9 mouse cellular contexts compared by ENCODE assay signal in the genomic region with DNA sequence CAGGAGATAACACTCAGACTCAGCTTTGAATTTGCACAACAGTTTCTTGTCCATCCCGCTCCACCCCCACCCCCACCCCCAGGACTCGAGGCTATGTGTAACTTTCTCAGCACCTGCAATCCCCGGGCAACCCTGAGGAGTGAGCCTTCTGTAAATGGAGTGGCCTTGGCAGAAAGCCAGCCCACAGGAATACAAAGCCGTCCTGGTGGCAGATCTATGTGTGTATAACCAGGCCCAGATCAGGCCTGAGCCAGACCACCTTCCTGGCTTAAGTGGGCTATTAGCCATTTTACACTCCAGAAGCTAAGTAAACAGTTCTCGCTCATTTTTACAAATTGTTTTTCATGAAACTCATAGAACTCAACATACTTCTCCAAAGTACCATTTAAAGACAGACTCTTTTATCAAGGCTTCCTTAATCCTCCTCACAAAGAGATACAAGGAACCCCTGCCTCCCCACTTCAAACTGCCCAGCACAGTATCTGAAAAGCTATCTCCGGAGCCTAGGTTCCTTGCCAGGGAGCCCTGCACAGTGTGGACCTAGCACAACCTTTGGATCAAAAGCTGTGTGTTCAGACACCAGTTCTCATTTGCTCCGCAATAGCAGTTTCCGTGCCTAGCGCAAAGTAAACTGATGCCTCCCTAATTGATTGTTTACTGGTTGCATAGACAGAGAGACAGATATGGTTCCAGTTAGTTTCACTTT. TPM values are rescaled to one million over a fixed set of nuclear protein-coding genes. Genes with fewer than 3 reads are reported as not detected.
DNase-seq lines count a peak whose midpoint lies in the region; TF ChIP-seq lines count a peak whose summit lies in the region.
"Had no signal": no experiment of that assay in that cellular context is flagged by ENCODE, and none has a peak within 500 bp of the region (broad histone marks: within the 10 kb centered on the region; RNA-seq: fewer than 3 reads in every experiment).

No protein-coding gene starts in this region.

- H3K27ac ChIP-seq in cortical plate, adult 2 months (ENCODE audit: insufficient read depth, low read length): 0 out of 2 replicates have a peak overlapping the region, but pooled peaks have one; percentile 73

- H3K27me3 ChIP-seq in E14TG2a.4 (ENCODE audit: insufficient read depth, low read length): no peaks in the 10 kb centered on the region
- H3K27me3 ChIP-seq: megakaryocyte, embryonic 14.5 days had no signal

- no peak for TF ChIP-seq POLR2A in cortical plate, adult 2 months (IDR thresholded peaks at IDR 0.05; ENCODE audit: extremely low read depth, insufficient read depth, low read length)

- no peaks in the 10 kb centered on the region for H3K9me3 ChIP-seq in E14TG2a.4 (ENCODE audit: low read length)
- H3K9me3 ChIP-seq: megakaryocyte, embryonic 14.5 days had no signal

- peak; percentile 14 for DNase-seq in gastrocnemius, postnatal 14 days
- DNase-seq in gastrocnemius, postnatal 4 days (ENCODE audit: low spot score in 2 of 2): no peak
- peak; percentile 46 for DNase-seq in kidney, adult 11 months
- DNase-seq in lung, postnatal 14 days: peak; percentile 66
- no peak for DNase-seq in layer of hippocampus, adult 18-20 months (ENCODE audit: low spot score in 2 of 2)
- DNase-seq in spleen, postnatal 14 days (ENCODE audit: low spot score in 2 of 2): no peak

- peak overlapping the region; percentile 95 for H3K4me3 ChIP-seq in E14TG2a.4 (replicated peaks; ENCODE audit: low read length)
- no peak overlapping the region for H3K4me3 ChIP-seq in cortical plate, adult 2 months (ENCODE audit: insufficient read depth, low read length)
- H3K4me3 ChIP-seq: megakaryocyte, embryonic 14.5 days had no signal

- intact Hi-C loops in gastrocnemius, postnatal 14 days (cut with DNase I; ENCODE audit: low total_unique reads): loop anchor here (5.0 kb wide), 1 partner anchor 40 kb away; no protein-coding TSS in a partner anchor

- peaks cover 88% of the 10 kb centered on the region for H3K4me1 ChIP-seq in E14TG2a.4 (replicated peaks; ENCODE audit: low read depth, low read length)
- H3K4me1 ChIP-seq in cortical plate, adult 2 months (ENCODE audit: control insufficient read depth, insufficient read depth, low read length): peaks cover 11% of the 10 kb centered on the region

- TF ChIP-seq CTCF in E14TG2a.4 (conservative IDR thresholded peaks at IDR 0.05; ENCODE audit: low read length): no peak
- TF ChIP-seq CTCF in cortical plate, adult 2 months (IDR thresholded peaks at IDR 0.05; ENCODE audit: extremely low read depth, insufficient read depth, low read length): no peak

- peaks cover 85% of the 10 kb centered on the region for H3K36me3 ChIP-seq in E14TG2a.4 (ENCODE audit: insufficient read depth, low read length)

RNA-seq across cellular contexts. Expression of a gene that starts 7.7 kb away (rescaled TPM):
- total RNA-seq in gastrocnemius, postnatal 14 days (2021): 1 to 10 TPM; 5.2 to 7.5 TPM
- 10 to 100 TPM; 16.8 to 19.5 TPM for total RNA-seq in gastrocnemius, postnatal 4 days (2021)
- polyA plus RNA-seq in cortical plate, adult 2 months (2012; rRNA removed): 10.4 and 11.0 TPM in 2 replicates
- 10 to 100 TPM; 13.2 to 15.8 TPM for total RNA-seq in layer of hippocampus, adult 18-20 months (2021)

RNA-seq across cellular contexts. Expression of a gene that starts 11.0 kb away (rescaled TPM):
- 1 to 10 TPM; 7.0 to 8.7 TPM for total RNA-seq in gastrocnemius, postnatal 14 days (2021)
- total RNA-seq in gastrocnemius, postnatal 4 days (2021): 10 to 100 TPM; 16.1 to 16.6 TPM
- 123 and 124 TPM in 2 replicates for polyA plus RNA-seq in cortical plate, adult 2 months (2012; rRNA removed)
- 10 to 100 TPM; 77.5 to 80.3 TPM for total RNA-seq in layer of hippocampus, adult 18-20 months (2021)

RNA-seq across cellular contexts. Expression of a gene that starts 37.8 kb away (rescaled TPM):
- total RNA-seq in gastrocnemius, postnatal 14 days (2021): 1 to 10 TPM; 3.1 to 5.8 TPM
- total RNA-seq in gastrocnemius, postnatal 4 days (2021): 1 to 10 TPM; 6.4 to 7.7 TPM
- 28.3 TPM in 2 replicates for polyA plus RNA-seq in cortical plate, adult 2 months (2012; rRNA removed)
- total RNA-seq in layer of hippocampus, adult 18-20 months (2021): 100 to 1,000 TPM; 113 to 122 TPM

RNA-seq across cellular contexts. Expression of a gene that starts 37.8 kb away (rescaled TPM):
- 10 to 100 TPM; 58.1 to 77.5 TPM for total RNA-seq in gastrocnemius, postnatal 14 days (2021)
- 100 to 1,000 TPM; 179 to 208 TPM for total RNA-seq in gastrocnemius, postnatal 4 days (2021)
- 27.4 and 34.0 TPM in 2 replicates for polyA plus RNA-seq in cortical plate, adult 2 months (2012; rRNA removed)
- 10 to 100 TPM; 10.1 to 15.5 TPM for total RNA-seq in layer of hippocampus, adult 18-20 months (2021)

Comparison
In these comparisons a context has a peak if more than half of its experiments do, and no peak if none do; other contexts are left out.
1. DNase-seq: peak in gastrocnemius, postnatal 14 days (single experiment), kidney, adult 11 months (single experiment) and lung, postnatal 14 days (single experiment); none in gastrocnemius, postnatal 4 days (0 of 2), layer of hippocampus, adult 18-20 months (0 of 2) and spleen, postnatal 14 days (0 of 2).
2. RNA of a gene that starts 11.0 kb away (total RNA-seq): 77.5 to 80.3 TPM in layer of hippocampus, adult 18-20 months; 16.1 to 16.6 TPM in gastrocnemius, postnatal 4 days and 7.0 to 8.7 TPM in gastrocnemius, postnatal 14 days; every median in the first group is over 4 times any median in the second.
3. RNA of a gene that starts 37.8 kb away (total RNA-seq): 113 to 122 TPM in layer of hippocampus, adult 18-20 months; 6.4 to 7.7 TPM in gastrocnemius, postnatal 4 days and 3.1 to 5.8 TPM in gastrocnemius, postnatal 14 days; every median in the first group is over 10 times any median in the second.